Mouse (Mus musculus): Measurements from ENCODE around the gene Tex33. TPM values are rescaled to one million over a fixed set of nuclear protein-coding genes. Genes with fewer than 3 reads are reported as not detected.

Tex33 gene
- polyA plus RNA-seq, 1 experiment from 2014 or later = not detected

- no peak overlapping the region for H3K4me2 ChIP-seq (ENCODE audit: low read depth, low read length)
- no peak for ATAC-seq (ENCODE audit: insufficient read depth, low FRiP score)
- H3K27me3 ChIP-seq (ENCODE audit: control insufficient read depth, insufficient read depth, low read length) = no peaks in the 10 kb centered on the region
- H3K9me3 ChIP-seq (replicated peaks; ENCODE audit: control insufficient read depth, low read length) = no peaks in the 10 kb centered on the region
- no peaks in the 10 kb centered on the region for H3K4me1 ChIP-seq (ENCODE audit: control insufficient read depth, insufficient read depth, low read length)
- H3K36me3 ChIP-seq (ENCODE audit: control insufficient read depth, insufficient read depth, low read length) = no peaks in the 10 kb centered on the region
- H3K27ac ChIP-seq (ENCODE audit: low read length) = no peak overlapping the region
- no peak overlapping the region for H3K4me3 ChIP-seq (replicated peaks; ENCODE audit: low read length)
- WGBS = 65% methylated on average over 7 of the region's 7 CpGs
- H3K9ac ChIP-seq (ENCODE audit: low read length) = no peak overlapping the region
Measured at GRCm38 (mm10) chr15:78384220-78385116, 11.2 kb downstream of the Tex33 start.

GRCm38 (mm10) chr15:78383450-78384219 lies 12.1 kb downstream of the Tex33 start:
- Histone ChIP-seq H3K4me2 (ENCODE audit: low read depth, low read length) (no peak overlapping the region), H3K27ac (ENCODE audit: low read length) (peak overlapping the region; percentile 17; the same call in 1 of the 2 replicates), H3K9ac (ENCODE audit: low read length) (no peak overlapping the region), H3K27me3 (ENCODE audit: control insufficient read depth, insufficient read depth, low read length) (no peaks in the 10 kb centered on the region), H3K36me3 (ENCODE audit: control insufficient read depth, insufficient read depth, low read length) (no peaks in the 10 kb centered on the region), H3K9me3 (replicated peaks; ENCODE audit: control insufficient read depth, low read length) (no peaks in the 10 kb centered on the region), H3K4me3 (replicated peaks; ENCODE audit: low read length) (no peak overlapping the region), H3K4me1 (ENCODE audit: control insufficient read depth, insufficient read depth, low read length) (no peaks in the 10 kb centered on the region)
- WGBS = 78% methylated on average over 11 of the region's 11 CpGs
- ATAC-seq (ENCODE audit: insufficient read depth, low FRiP score) = no peak

GRCm38 (mm10) chr15:78382115-78382514 lies 13.6 kb downstream of the Tex33 start:
- ATAC-seq (ENCODE audit: insufficient read depth, low FRiP score) = no peak
- H3K4me1 ChIP-seq (ENCODE audit: control insufficient read depth, insufficient read depth, low read length) = no peaks in the 10 kb centered on the region
- H3K9me3 ChIP-seq (replicated peaks; ENCODE audit: control insufficient read depth, low read length) = no peaks in the 10 kb centered on the region
- no peaks in the 10 kb centered on the region for H3K36me3 ChIP-seq (ENCODE audit: control insufficient read depth, insufficient read depth, low read length)
- no peak overlapping the region for H3K4me3 ChIP-seq (replicated peaks; ENCODE audit: low read length)
- H3K27ac ChIP-seq (ENCODE audit: low read length) = no peak overlapping the region
- H3K4me2 ChIP-seq (ENCODE audit: low read depth, low read length) = no peak overlapping the region
- H3K27me3 ChIP-seq (ENCODE audit: control insufficient read depth, insufficient read depth, low read length) = no peaks in the 10 kb centered on the region
- WGBS = 80% methylated on average over 4 of the region's 4 CpGs
- no peak overlapping the region for H3K9ac ChIP-seq (ENCODE audit: low read length)

GRCm38 (mm10) chr15:78380741-78381140 lies 15.0 kb downstream of the Tex33 start:
- Histone ChIP-seq H3K4me3 (replicated peaks; ENCODE audit: low read length) (no peak overlapping the region), H3K4me1 (ENCODE audit: control insufficient read depth, insufficient read depth, low read length) (no peaks in the 10 kb centered on the region), H3K36me3 (ENCODE audit: control insufficient read depth, insufficient read depth, low read length) (no peaks in the 10 kb centered on the region), H3K27ac (ENCODE audit: low read length) (no peak overlapping the region), H3K4me2 (ENCODE audit: low read depth, low read length) (no peak overlapping the region), H3K27me3 (ENCODE audit: control insufficient read depth, insufficient read depth, low read length) (no peaks in the 10 kb centered on the region), H3K9ac (ENCODE audit: low read length) (no peak overlapping the region), H3K9me3 (replicated peaks; ENCODE audit: control insufficient read depth, low read length) (no peaks in the 10 kb centered on the region)
- no peak for ATAC-seq (ENCODE audit: insufficient read depth, low FRiP score)
- 62% methylated on average over 4 of the region's 4 CpGs for WGBS

DNA sequence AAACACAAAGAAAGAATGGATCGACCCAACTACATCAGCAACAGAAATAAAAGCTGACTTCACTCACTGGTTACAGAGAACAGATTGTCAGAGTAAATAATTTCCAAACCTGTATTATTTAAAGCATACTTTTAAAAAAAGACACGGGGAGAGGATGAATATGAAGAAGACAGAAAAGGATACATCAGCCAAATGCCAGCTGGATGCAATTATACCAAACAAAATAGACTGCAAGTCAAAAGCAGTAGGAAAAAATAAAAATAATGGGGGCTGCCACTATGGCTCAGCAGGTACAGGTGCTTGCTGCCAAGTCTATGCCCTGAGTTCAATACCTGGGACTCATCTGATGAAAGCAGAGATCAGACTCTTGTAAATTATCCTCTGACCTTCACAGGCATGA lies 15.5 kb downstream of the Tex33 start:
- Histone ChIP-seq H3K27me3 (ENCODE audit: control insufficient read depth, insufficient read depth, low read length) (no peaks in the 10 kb centered on the region), H3K4me1 (ENCODE audit: control insufficient read depth, insufficient read depth, low read length) (no peaks in the 10 kb centered on the region), H3K4me3 (replicated peaks; ENCODE audit: low read length) (no peak overlapping the region), H3K9ac (ENCODE audit: low read length) (no peak overlapping the region), H3K36me3 (ENCODE audit: control insufficient read depth, insufficient read depth, low read length) (no peaks in the 10 kb centered on the region), H3K27ac (ENCODE audit: low read length) (no peak overlapping the region), H3K9me3 (replicated peaks; ENCODE audit: control insufficient read depth, low read length) (no peaks in the 10 kb centered on the region), H3K4me2 (ENCODE audit: low read depth, low read length) (no peak overlapping the region)
- WGBS = 75% methylated on average over 2 of the region's 2 CpGs
- no peak for ATAC-seq (ENCODE audit: insufficient read depth, low FRiP score)

DNA sequence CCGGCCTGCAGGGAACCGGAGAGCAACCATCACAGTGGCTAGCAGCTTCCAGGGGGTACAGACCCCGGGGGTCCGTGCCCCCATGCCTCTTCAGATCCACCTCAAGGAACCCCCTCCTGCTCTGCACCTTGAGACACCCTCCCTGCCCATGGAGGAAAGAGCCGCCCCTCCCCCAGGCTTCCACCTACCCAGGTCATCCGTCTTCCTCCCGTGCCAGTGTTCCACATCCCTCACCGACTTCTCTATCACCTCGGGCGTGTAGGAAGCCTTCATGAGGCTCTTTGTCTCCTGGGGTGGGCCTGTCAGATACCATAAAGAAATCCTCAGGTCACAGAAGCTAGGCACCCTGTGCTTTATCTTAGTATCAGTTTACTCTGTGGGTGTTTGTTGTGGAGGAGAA lies 17.2 kb downstream of the Tex33 start:
- Histone ChIP-seq H3K4me2 (ENCODE audit: low read depth, low read length) (no peak overlapping the region), H3K9ac (ENCODE audit: low read length) (no peak overlapping the region), H3K4me1 (ENCODE audit: control insufficient read depth, insufficient read depth, low read length) (no peaks in the 10 kb centered on the region), H3K27ac (ENCODE audit: low read length) (no peak overlapping the region), H3K4me3 (replicated peaks; ENCODE audit: low read length) (no peak overlapping the region), H3K9me3 (replicated peaks; ENCODE audit: control insufficient read depth, low read length) (no peaks in the 10 kb centered on the region), H3K36me3 (ENCODE audit: control insufficient read depth, insufficient read depth, low read length) (no peaks in the 10 kb centered on the region), H3K27me3 (ENCODE audit: control insufficient read depth, insufficient read depth, low read length) (no peaks in the 10 kb centered on the region)
- 60% methylated on average over 10 of the region's 10 CpGs for WGBS
- ATAC-seq (ENCODE audit: insufficient read depth, low FRiP score) = 0 out of 2 replicates have a peak, but pooled peaks have one; percentile 24

DNA sequence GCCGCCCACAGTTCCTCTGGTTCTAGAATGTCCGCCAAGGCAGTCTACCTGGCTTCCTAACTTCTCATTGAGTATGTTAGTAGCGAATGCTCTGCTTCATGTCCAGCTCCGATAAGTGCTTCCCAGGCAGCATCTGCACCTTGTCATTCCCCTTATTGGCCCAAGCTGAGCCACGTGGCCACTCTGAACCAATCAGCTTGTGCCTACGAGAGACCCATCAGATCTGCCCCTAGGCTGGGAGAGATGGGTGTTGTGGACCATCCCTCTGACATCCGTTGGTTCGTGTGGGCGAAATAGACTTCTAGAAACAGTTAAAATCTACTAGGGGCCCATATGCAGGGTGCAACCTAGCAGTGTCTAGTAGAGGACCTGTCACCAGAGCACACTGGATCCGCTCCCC lies 17.9 kb downstream of the Tex33 start:
- WGBS = 84% methylated on average over 10 of the region's 10 CpGs
- no peak for ATAC-seq (ENCODE audit: insufficient read depth, low FRiP score)
- Histone ChIP-seq H3K4me1 (ENCODE audit: control insufficient read depth, insufficient read depth, low read length) (0 out of 2 replicates have a peak, but pooled peaks cover under 1% of the 10 kb centered on the region), H3K27ac (ENCODE audit: low read length) (no peak overlapping the region), H3K27me3 (ENCODE audit: control insufficient read depth, insufficient read depth, low read length) (no peaks in the 10 kb centered on the region), H3K9ac (ENCODE audit: low read length) (no peak overlapping the region), H3K4me2 (ENCODE audit: low read depth, low read length) (no peak overlapping the region), H3K4me3 (replicated peaks; ENCODE audit: low read length) (no peak overlapping the region), H3K9me3 (replicated peaks; ENCODE audit: control insufficient read depth, low read length) (no peaks in the 10 kb centered on the region), H3K36me3 (ENCODE audit: control insufficient read depth, insufficient read depth, low read length) (no peaks in the 10 kb centered on the region)

GRCm38 (mm10) chr15:78374204-78374603 lies 21.5 kb downstream of the Tex33 start:
- no peak for ATAC-seq (ENCODE audit: insufficient read depth, low FRiP score)
- 64% methylated on average over 3 of the region's 3 CpGs for WGBS
- no peak overlapping the region for H3K4me3 ChIP-seq (replicated peaks; ENCODE audit: low read length)
- no peaks in the 10 kb centered on the region for H3K36me3 ChIP-seq (ENCODE audit: control insufficient read depth, insufficient read depth, low read length)
- no peak overlapping the region for H3K4me2 ChIP-seq (ENCODE audit: low read depth, low read length)
- no peak overlapping the region for H3K27ac ChIP-seq (ENCODE audit: low read length)
- H3K9me3 ChIP-seq (replicated peaks; ENCODE audit: control insufficient read depth, low read length) = no peaks in the 10 kb centered on the region
- peaks cover 6% of the 10 kb centered on the region; the same call in 1 of the 2 replicates for H3K27me3 ChIP-seq (ENCODE audit: control insufficient read depth, insufficient read depth, low read length)
- H3K9ac ChIP-seq (ENCODE audit: low read length) = no peak overlapping the region
- peaks cover 3% of the 10 kb centered on the region; the same call in 1 of the 2 replicates for H3K4me1 ChIP-seq (ENCODE audit: control insufficient read depth, insufficient read depth, low read length)

- no peaks in the 10 kb centered on the region for H3K36me3 ChIP-seq (ENCODE audit: control insufficient read depth, insufficient read depth, low read length)
- H3K4me1 ChIP-seq (ENCODE audit: control insufficient read depth, insufficient read depth, low read length) = peaks cover 3% of the 10 kb centered on the region; the same call in 1 of the 2 replicates
- H3K4me3 ChIP-seq (replicated peaks; ENCODE audit: low read length) = no peak overlapping the region
- no peak overlapping the region for H3K4me2 ChIP-seq (ENCODE audit: low read depth, low read length)
- no peak overlapping the region for H3K9ac ChIP-seq (ENCODE audit: low read length)
- H3K27ac ChIP-seq (ENCODE audit: low read length) = no peak overlapping the region
- H3K27me3 ChIP-seq (ENCODE audit: control insufficient read depth, insufficient read depth, low read length) = peaks cover 6% of the 10 kb centered on the region; the same call in 1 of the 2 replicates
- no peak for ATAC-seq (ENCODE audit: insufficient read depth, low FRiP score)
- H3K9me3 ChIP-seq (replicated peaks; ENCODE audit: control insufficient read depth, low read length) = no peaks in the 10 kb centered on the region
- 48% methylated on average over 3 of the region's 3 CpGs for WGBS
Measured at GRCm38 (mm10) chr15:78372796-78373195, 22.9 kb downstream of the Tex33 start.

Data from stomach, embryonic 16.5 days (tissue).